Comparison of ENCODE assay signal across 8 mouse cellular contexts in the genomic region with DNA sequence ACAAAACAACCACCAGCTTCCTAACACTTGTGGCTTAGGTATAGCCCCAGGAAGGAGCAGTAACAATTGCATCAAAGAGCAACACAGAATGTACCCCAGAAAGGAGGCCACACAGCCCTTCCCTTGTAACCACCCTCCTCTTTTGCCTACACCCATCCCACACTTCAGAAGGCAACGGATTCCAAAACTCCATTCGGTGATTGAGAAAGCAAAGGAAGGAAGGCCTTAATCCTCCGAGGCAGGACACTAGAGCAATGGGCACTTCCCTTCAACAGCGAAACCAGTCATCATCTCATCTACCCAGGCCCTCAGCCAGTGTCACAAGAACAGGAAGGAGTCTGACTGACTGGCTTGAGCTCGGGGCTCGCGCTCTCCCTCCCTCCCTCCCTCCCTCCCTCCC.
DNase-seq lines count a peak whose midpoint lies in the region; ATAC-seq and TF ChIP-seq lines count a peak whose summit lies in the region.

No protein-coding gene starts in this region.

- H3K9ac ChIP-seq in heart, embryonic 14.5 days (ENCODE audit: low read length) = peak overlapping the region; percentile 71
- H3K9ac ChIP-seq in midbrain, embryonic 16.5 days (ENCODE audit: low read depth, low read length) = no peak overlapping the region

- peaks cover 20% of the 10 kb centered on the region for H3K4me1 ChIP-seq in kidney, adult 2 months (ENCODE audit: control insufficient read depth, insufficient read depth, low read length)
- H3K4me1 ChIP-seq in heart, embryonic 14.5 days (ENCODE audit: control insufficient read depth in 2 of 2, insufficient read depth in 2 of 2, low read length in 2 of 2) = peaks cover 15 to 43% of the 10 kb centered on the region in 2 experiments
- peaks cover 24% of the 10 kb centered on the region for H3K4me1 ChIP-seq in midbrain, embryonic 16.5 days (ENCODE audit: control insufficient read depth, insufficient read depth, low read length)

- TF ChIP-seq POLR2A in kidney, adult 2 months (IDR thresholded peaks at IDR 0.05; ENCODE audit: low read depth, low read length) = no peak

- 19% methylated on average over 7 of the region's 7 CpGs for WGBS in kidney, adult 2 months
- under 1% methylated on average over 7 of the region's 7 CpGs for WGBS in heart, embryonic 14.5 days
- 7% methylated on average over 7 of the region's 7 CpGs for WGBS in midbrain, embryonic 16.5 days

- H3K27me3 ChIP-seq in kidney, adult 2 months (replicated peaks; ENCODE audit: control insufficient read depth, insufficient read depth, low read length) = no peaks in the 10 kb centered on the region
- no peaks in the 10 kb centered on the region for H3K27me3 ChIP-seq in heart, embryonic 14.5 days (ENCODE audit: control insufficient read depth, insufficient read depth, low read length)
- H3K27me3 ChIP-seq in midbrain, embryonic 16.5 days (ENCODE audit: control insufficient read depth, insufficient read depth, low read depth, low read length) = no peaks in the 10 kb centered on the region

- TF ChIP-seq CTCF in kidney, adult 2 months (conservative IDR thresholded peaks at IDR 0.05; ENCODE audit: insufficient read depth, insufficient read length, low read depth, low read length) = no peak

- no peaks in the 10 kb centered on the region for H3K9me3 ChIP-seq in heart, embryonic 14.5 days (ENCODE audit: control insufficient read depth, low read length)
- no peaks in the 10 kb centered on the region for H3K9me3 ChIP-seq in midbrain, embryonic 16.5 days (replicated peaks; ENCODE audit: control insufficient read depth, low read length, poor library complexity, severe bottlenecking)

- H3K27ac ChIP-seq in kidney, adult 2 months (ENCODE audit: insufficient read depth, low read depth, low read length) = peak overlapping the region; percentile 85
- H3K27ac ChIP-seq in heart, embryonic 14.5 days (replicated peaks in 1 of 2; ENCODE audit: control insufficient read depth in 1 of 2, insufficient read depth in 1 of 2, low read depth in 2 of 2, low read length in 2 of 2) = peak overlapping the region; percentile 96 to 97
- H3K27ac ChIP-seq in midbrain, embryonic 16.5 days (ENCODE audit: low read length) = 0 out of 2 replicates have a peak overlapping the region, but pooled peaks have one; percentile 46

- H3K4me3 ChIP-seq in kidney, adult 2 months (ENCODE audit: insufficient read depth, low read depth, low read length) = no peak overlapping the region
- H3K4me3 ChIP-seq in heart, embryonic 14.5 days (ENCODE audit: control insufficient read depth in 1 of 2, insufficient read depth in 1 of 2, low read depth in 1 of 2, low read length in 2 of 2) = peak overlapping the region; percentile 31 to 46
- no peak overlapping the region for H3K4me3 ChIP-seq in midbrain, embryonic 16.5 days (ENCODE audit: low read depth, low read length)

- DNase-seq in kidney, adult 2 months = peak; percentile 62
- DNase-seq in kidney, adult 18-20 months = no peak
- DNase-seq in liver = peak; percentile 44
- peak; percentile 28 for DNase-seq in yolk sac, embryonic 10.5 days (ENCODE audit: low spot score)
- no peak for DNase-seq in urinary bladder, postnatal 10 days (ENCODE audit: low spot score)

- H3K36me3 ChIP-seq in kidney, adult 2 months (ENCODE audit: control insufficient read depth, insufficient read depth, low read length) = no peaks in the 10 kb centered on the region
- no peaks in the 10 kb centered on the region for H3K36me3 ChIP-seq in heart, embryonic 14.5 days (ENCODE audit: control insufficient read depth, insufficient read depth, low read length)
- no peaks in the 10 kb centered on the region for H3K36me3 ChIP-seq in midbrain, embryonic 16.5 days (ENCODE audit: control insufficient read depth, insufficient read depth, low read length)

- peak; percentile 88 for ATAC-seq in common myeloid progenitor, adult 5-6 weeks (replicated peaks; ENCODE audit: low read depth, poor library complexity, severe bottlenecking)
- ATAC-seq in heart, embryonic 14.5 days (ENCODE audit: insufficient number of reproducible peaks, insufficient read depth, low FRiP score, low read depth) = peak; percentile 62; the same call in 1 of the 2 replicates
- ATAC-seq in midbrain, embryonic 16.5 days = no peak

- peak overlapping the region; percentile 70 for H3K4me2 ChIP-seq in heart, embryonic 14.5 days (ENCODE audit: low read length)
- no peak overlapping the region for H3K4me2 ChIP-seq in midbrain, embryonic 16.5 days (ENCODE audit: low read length)

Comparison
In these comparisons a context has a peak if more than half of its experiments do, and no peak if none do; other contexts are left out.
1. DNase-seq: peak in kidney, adult 2 months (single experiment), liver (single experiment) and yolk sac, embryonic 10.5 days (single experiment); none in kidney, adult 18-20 months (single experiment) and urinary bladder, postnatal 10 days (single experiment).
2. H3K27ac ChIP-seq: peak in every context shown above with its lines; median percentile 96 in heart, embryonic 14.5 days; 85 in kidney, adult 2 months; 46 in midbrain, embryonic 16.5 days.
3. H3K4me3 ChIP-seq: peak in heart, embryonic 14.5 days (2 of 2); none in kidney, adult 2 months (single experiment) and midbrain, embryonic 16.5 days (single experiment).